Mouse (Mus musculus) myocyte (in vitro differentiated cells): ENCODE measurements around the gene Flad1. TPM values are rescaled to one million over a fixed set of nuclear protein-coding genes. Genes with fewer than 3 reads are reported as not detected.

Source experiments
- H3K27me3 ChIP-seq: one replicate; pipeline ENCODE4 v1.6.1; 2011; ENCODE audit not compliant: control insufficient read depth, insufficient read depth, insufficient read length
- H3K36me3 ChIP-seq: one replicate; pipeline ENCODE4 v1.6.1; 2011; ENCODE audit not compliant: control insufficient read depth, insufficient read depth
- H3K4me2 ChIP-seq: one replicate; pipeline ENCODE4 v1.6.1; 2011; ENCODE audit warnings: low read depth, control low read depth
- H3K4me3 ChIP-seq: one replicate; pipeline ENCODE4 v1.5.1; 2011; ENCODE audit warnings: mild to moderate bottlenecking, control low read depth, moderate library complexity
- H3K79me2 ChIP-seq: one replicate; pipeline ENCODE4 v1.6.1; 2011; ENCODE audit not compliant: control insufficient read depth, insufficient read depth
- H3ac ChIP-seq: one replicate; pipeline ENCODE4 v1.6.1; 2011; ENCODE audit not compliant: control insufficient read depth, insufficient read length
- CEBPB ChIP-seq: IDR thresholded peaks from 2 replicates; pipeline ENCODE4 v1.6.1; 2011; ENCODE audit warnings: mild to moderate bottlenecking, moderate library complexity; ENCODE audit not compliant: poor library complexity, insufficient read depth, severe bottlenecking
- E2F4 ChIP-seq: IDR thresholded peaks from one replicate; pipeline ENCODE4 v1.6.1; 2011; ENCODE audit warnings: mild to moderate bottlenecking, control low read depth, moderate library complexity; ENCODE audit not compliant: insufficient read depth
- MAX ChIP-seq: IDR thresholded peaks from one replicate; pipeline ENCODE4 v1.6.1; 2011; ENCODE audit warnings: low read depth, mild to moderate bottlenecking, control low read depth
- MYOD1 ChIP-seq, 3 experiments: IDR thresholded peaks; one replicate each; pipeline ENCODE4 v1.6.1; 2011; ENCODE audit warnings: control low read depth in 2 of 3, low read depth in 2 of 3, mild to moderate bottlenecking in 2 of 3, moderate library complexity in 1 of 3; ENCODE audit not compliant: insufficient read length in 2 of 3, control insufficient read depth in 1 of 3
- MYOG ChIP-seq, 3 experiments: IDR thresholded peaks; one replicate each; pipeline ENCODE4 v1.6.1; 2011; ENCODE audit warnings: control low read depth in 2 of 3, low read depth in 2 of 3, mild to moderate bottlenecking in 2 of 3; ENCODE audit not compliant: insufficient read length in 2 of 3, control insufficient read depth in 1 of 3, insufficient read depth in 1 of 3
- POLR2A ChIP-seq: IDR thresholded peaks from one replicate; pipeline ENCODE4 v1.6.1; 2011; ENCODE audit warnings: low read depth, mild to moderate bottlenecking, control low read depth, moderate library complexity; ENCODE audit not compliant: insufficient read length
- POLR2AphosphoS2 ChIP-seq: IDR thresholded peaks from one replicate; pipeline ENCODE4 v1.6.1; 2011; ENCODE audit warnings: low read depth, control low read depth; ENCODE audit not compliant: insufficient read length
- REST ChIP-seq: IDR thresholded peaks from one replicate; pipeline ENCODE4 v1.6.1; 2011; ENCODE audit warnings: mild to moderate bottlenecking, control low read depth, moderate library complexity; ENCODE audit not compliant: insufficient read depth, insufficient read length
- SRF ChIP-seq: IDR thresholded peaks from one replicate; pipeline ENCODE4 v1.6.1; 2011; ENCODE audit warnings: low read depth; ENCODE audit not compliant: control insufficient read depth, insufficient read length
- TCF12 ChIP-seq: IDR thresholded peaks from one replicate; pipeline ENCODE4 v1.6.1; 2011; ENCODE audit warnings: mild to moderate bottlenecking, control low read depth; ENCODE audit not compliant: poor library complexity, insufficient read depth, severe bottlenecking
- TCF3 ChIP-seq: IDR thresholded peaks from one replicate; pipeline ENCODE4 v1.6.1; 2011; ENCODE audit warnings: low read depth, control low read depth; ENCODE audit not compliant: insufficient read length
- USF1 ChIP-seq: IDR thresholded peaks from one replicate; pipeline ENCODE4 v1.6.1; 2011; ENCODE audit warnings: low read depth, mild to moderate bottlenecking, control low read depth, moderate library complexity
- polyA plus RNA-seq: library from polyadenylated mRNA; unstranded; fragments of >200 nt; fragmentation: generic; extraction: Trizol; gene quantifications from one replicate; pipeline ENCODE4 v1.2.1, GENCODE M21; 2012; ENCODE audit warnings: missing spikeins

The Flad1 gene
- polyA plus RNA-seq, 1 experiment = 19.8 TPM

DNA sequence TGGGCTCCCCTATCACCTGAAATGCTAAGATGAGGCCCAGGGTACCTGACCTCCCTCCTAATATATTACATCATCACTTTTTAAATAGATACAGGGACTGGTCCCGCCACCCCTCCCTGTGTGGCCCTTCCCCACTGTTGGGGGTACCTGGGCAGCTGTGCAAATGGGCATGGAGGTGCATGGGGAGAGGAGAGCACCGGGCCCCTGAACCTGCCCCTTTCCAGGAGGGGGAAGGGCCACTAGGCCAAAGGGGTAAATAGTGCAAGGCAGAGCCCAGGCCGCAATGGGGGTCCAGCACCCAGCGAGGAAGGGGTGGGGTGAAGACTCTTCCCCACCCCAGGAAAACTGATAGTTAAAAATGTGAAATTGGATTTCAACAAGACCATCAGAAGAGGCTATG, 33.8 kb downstream of the Flad1 start:
- TF ChIP-seq E2F4 (no peak), POLR2A (no peak), REST (no peak), TCF3 (no peak), SRF (no peak), CEBPB (no peak), MYOD1 (IDR thresholded peaks at IDR 0.05; ENCODE audit: control insufficient read depth in 1 of 3, insufficient read length in 2 of 3, low read depth in 2 of 3) (no peak), MAX (no peak), USF1 (no peak), MYOG (IDR thresholded peaks at IDR 0.05; ENCODE audit: control insufficient read depth in 1 of 3, insufficient read depth in 1 of 3, insufficient read length in 2 of 3, low read depth in 2 of 3) (no peak), TCF12 (no peak)
- peaks cover 10% of the 10 kb centered on the region for H3K36me3 ChIP-seq
- H3K79me2 ChIP-seq = peaks cover 8% of the 10 kb centered on the region
- H3ac ChIP-seq = no peak overlapping the region
- H3K4me3 ChIP-seq = peak overlapping the region; percentile 7
- no peak overlapping the region for H3K4me2 ChIP-seq
- no peaks in the 10 kb centered on the region for H3K27me3 ChIP-seq

- TF ChIP-seq TCF3 (no peak), POLR2AphosphoS2 (peak; percentile 57)
Observed at GRCm38 (mm10) chr3:89373581-89374231, 38.0 kb downstream of the Flad1 start.

GRCm38 (mm10) chr3:89367338-89367737, 44.3 kb downstream of the Flad1 start:
- H3K4me3 ChIP-seq = no peak overlapping the region
- H3ac ChIP-seq = no peak overlapping the region
- TF ChIP-seq MAX (no peak), REST (no peak), USF1 (no peak), MYOD1 (IDR thresholded peaks at IDR 0.05; ENCODE audit: control insufficient read depth in 1 of 3, insufficient read length in 2 of 3, low read depth in 2 of 3) (no peak), TCF12 (no peak), E2F4 (no peak), POLR2AphosphoS2 (no peak), MYOG (IDR thresholded peaks at IDR 0.05; ENCODE audit: control insufficient read depth in 1 of 3, insufficient read depth in 1 of 3, insufficient read length in 2 of 3, low read depth in 2 of 3) (no peak), SRF (no peak), POLR2A (no peak), TCF3 (no peak), CEBPB (no peak)

More at GRCm38 (mm10) chr3:89373581-89374231, 38.0 kb downstream of the Flad1 start:
- H3K79me2 ChIP-seq = no peaks in the 10 kb centered on the region
- no peak overlapping the region for H3ac ChIP-seq
- H3K36me3 ChIP-seq = no peaks in the 10 kb centered on the region
- H3K4me2 ChIP-seq = no peak overlapping the region
- peaks cover 2% of the 10 kb centered on the region for H3K27me3 ChIP-seq
- no peak overlapping the region for H3K4me3 ChIP-seq

DNA sequence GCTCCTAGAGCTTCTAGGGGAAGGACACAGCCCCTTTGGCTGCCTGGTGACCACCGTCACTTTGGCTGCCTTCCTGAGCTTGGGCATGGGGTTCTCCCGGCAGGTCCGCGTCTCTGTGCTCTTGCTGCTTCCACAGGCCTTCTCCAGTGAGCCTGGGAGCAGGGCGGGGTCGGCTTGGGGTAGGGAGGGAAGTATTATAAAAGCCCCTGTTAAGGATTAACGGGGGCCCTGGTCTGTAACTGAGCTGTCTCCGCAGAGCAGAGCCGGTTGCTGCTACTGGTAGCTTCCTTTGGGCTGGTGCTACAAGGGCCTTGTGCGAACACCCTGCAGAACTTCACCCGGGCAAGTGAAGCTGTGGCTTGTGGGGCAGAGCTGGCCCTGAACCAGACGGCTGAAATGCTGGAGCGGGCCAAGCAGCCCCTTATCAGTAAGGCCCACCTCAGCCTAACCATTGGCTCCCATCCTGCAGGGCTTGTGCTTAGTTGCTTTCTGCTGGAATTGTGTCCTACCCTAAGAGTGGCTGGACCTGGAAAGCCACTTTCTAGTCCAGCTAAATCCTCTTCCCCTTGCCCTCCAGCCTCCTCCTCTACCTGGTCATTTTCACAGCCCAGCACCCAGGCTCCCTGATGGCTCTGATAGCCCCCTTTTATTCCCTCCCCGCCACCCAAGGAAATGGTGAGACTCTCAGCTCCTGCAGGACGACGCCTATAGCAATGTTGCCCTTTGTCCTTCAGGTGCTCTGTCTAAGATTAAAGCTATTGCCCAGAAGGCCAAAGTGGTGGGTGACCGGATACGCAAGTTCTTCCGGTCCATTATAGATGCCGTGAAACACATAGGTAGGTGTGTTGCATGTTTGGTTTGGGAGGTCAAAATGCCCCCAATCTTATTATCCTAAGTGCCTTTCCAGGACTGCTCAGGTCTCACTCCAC, 45.9 kb downstream of the Flad1 start:
- Histone ChIP-seq H3K4me2 (no peak overlapping the region), H3K4me3 (no peak overlapping the region)
- TF ChIP-seq TCF12 (no peak), USF1 (no peak), SRF (no peak), MYOD1 (IDR thresholded peaks at IDR 0.05; ENCODE audit: control insufficient read depth in 1 of 3, insufficient read length in 2 of 3, low read depth in 2 of 3) (no peak), POLR2A (no peak), E2F4 (no peak), REST (no peak), MAX (no peak), POLR2AphosphoS2 (no peak), MYOG (IDR thresholded peaks at IDR 0.05; ENCODE audit: control insufficient read depth in 1 of 3, insufficient read depth in 1 of 3, insufficient read length in 2 of 3, low read depth in 2 of 3) (no peak), CEBPB (no peak), TCF3 (no peak)

More at GRCm38 (mm10) chr3:89367338-89367737, 44.3 kb downstream of the Flad1 start:
- H3K36me3 ChIP-seq = no peaks in the 10 kb centered on the region
- no peaks in the 10 kb centered on the region for H3K79me2 ChIP-seq
- H3K4me2 ChIP-seq = no peak overlapping the region
- H3K27me3 ChIP-seq = peaks cover 42% of the 10 kb centered on the region

More for the DNA sequence above, 45.9 kb downstream of the Flad1 start:
- peaks cover 42% of the 10 kb centered on the region for H3K27me3 ChIP-seq
- H3ac ChIP-seq = no peak overlapping the region
- no peaks in the 10 kb centered on the region for H3K36me3 ChIP-seq
- no peaks in the 10 kb centered on the region for H3K79me2 ChIP-seq
